Mouse (Mus musculus) G1E (cell line): ENCODE data around the gene Cln5. TPM values are rescaled to one million over a fixed set of nuclear protein-coding genes. Genes with fewer than 3 reads are reported as not detected.
A peak's percentile ranks its signal among the peaks of the same experiment; 100 is the strongest.

Experiments used
- ATAC-seq: 2 replicates; pipeline ENCODE4 v1.8.0; 2016; ENCODE audit warnings: mild to moderate bottlenecking; ENCODE audit not compliant: insufficient number of reproducible peaks, poor library complexity, low FRiP score, severe bottlenecking; ENCODE audit errors: extremely low read depth
- DNase-seq: peaks from one replicate; pipeline ENCODE4 v3.0.0; 2012; ENCODE audit warnings: low spot score
- H3K27me3 ChIP-seq: 2 replicates; pipeline ENCODE4 v1.6.1; 2012; ENCODE audit warnings: mild to moderate bottlenecking, low read length, inconsistent platforms; ENCODE audit not compliant: insufficient read depth
- H3K36me3 ChIP-seq: replicated peaks from 2 replicates; pipeline ENCODE3; 2012; ENCODE audit warnings: mild to moderate bottlenecking, inconsistent platforms
- H3K4me1 ChIP-seq: 2 replicates; pipeline ENCODE4 v1.6.1; 2012; ENCODE audit warnings: low read depth, low read length, inconsistent platforms, mixed read lengths; ENCODE audit not compliant: insufficient read depth
- H3K4me3 ChIP-seq: 2 replicates; pipeline ENCODE4 v1.5.1; 2012; ENCODE audit warnings: low read depth, mild to moderate bottlenecking, inconsistent platforms, low read length, moderate library complexity, mixed read lengths
- H3K9me3 ChIP-seq: replicated peaks from 2 replicates; pipeline ENCODE4 v1.6.1; 2012; ENCODE audit warnings: inconsistent platforms
- CTCF ChIP-seq: IDR thresholded peaks from 2 replicates; pipeline ENCODE4 v1.5.1; 2012; ENCODE audit warnings: low read depth, low read length, inconsistent platforms, mixed read lengths
- GATA1 ChIP-seq: IDR thresholded peaks from 2 replicates; pipeline ENCODE4 v1.6.1; 2012; ENCODE audit warnings: borderline replicate concordance, low read length, inconsistent platforms, mixed read lengths
- GATA2 ChIP-seq: IDR thresholded peaks from 2 replicates; pipeline ENCODE4 v1.6.1; 2012; ENCODE audit warnings: low read depth, low read length, inconsistent platforms, borderline replicate concordance
- POLR2AphosphoS5 ChIP-seq: IDR thresholded peaks from 2 replicates; pipeline ENCODE4 v1.6.1; 2012; ENCODE audit warnings: low read depth, low read length, inconsistent platforms; ENCODE audit not compliant: insufficient replicate concordance
- TAL1 ChIP-seq: conservative IDR thresholded peaks from 2 replicates; pipeline ENCODE4 v1.6.1; 2012; ENCODE audit warnings: low read depth, low read length, inconsistent platforms, mixed read lengths
- polyA plus RNA-seq: library from polyadenylated mRNA; stranded (reverse); fragments of >175 nt; gene quantifications from 2 replicates; pipeline ENCODE4 v1.2.3, GENCODE M21; 2012
- total RNA-seq, 2 experiments: library from RNA; stranded (forward) in 1 of 2; stranded (reverse) in 1 of 2; fragments of 200-1000 nt in 1 of 2; fragments of >200 nt in 1 of 2; fragmentation: Nextera tagmentation in 1 of 2; gene quantifications; 2 replicates each; pipeline ENCODE4 v1.2.3; 2014 to 2017

The Cln5 gene
- total RNA-seq (2014; fragmentation: Nextera tagmentation) (49.4 and 56.6 TPM in 2 replicates), total RNA-seq (2017) (51.8 and 63.8 TPM in 2 replicates), polyA plus RNA-seq (7.6 and 8.8 TPM in 2 replicates)

GRCm38 (mm10) chr14:103069864-103070611 is at the start of gene Cln5:
Gene Cln5 (plus strand): TSS chr14:103070216.
- Histone ChIP-seq H3K27me3 (no peaks in the 10 kb centered on the region), H3K36me3 (peaks cover 32% of the 10 kb centered on the region), H3K4me3 (peak within 1 kb of the TSS; percentile 80), H3K4me1 (peaks cover 41% of the 10 kb centered on the region), H3K9me3 (no peaks in the 10 kb centered on the region)
- no peak for TF ChIP-seq POLR2AphosphoS5
- TF ChIP-seq TAL1: no peak
- TF ChIP-seq GATA1: no peak
- no peak for TF ChIP-seq GATA2
- no peak for TF ChIP-seq CTCF
- DNase-seq: peak; percentile 99
- ATAC-seq: peak; percentile 81

DNA sequence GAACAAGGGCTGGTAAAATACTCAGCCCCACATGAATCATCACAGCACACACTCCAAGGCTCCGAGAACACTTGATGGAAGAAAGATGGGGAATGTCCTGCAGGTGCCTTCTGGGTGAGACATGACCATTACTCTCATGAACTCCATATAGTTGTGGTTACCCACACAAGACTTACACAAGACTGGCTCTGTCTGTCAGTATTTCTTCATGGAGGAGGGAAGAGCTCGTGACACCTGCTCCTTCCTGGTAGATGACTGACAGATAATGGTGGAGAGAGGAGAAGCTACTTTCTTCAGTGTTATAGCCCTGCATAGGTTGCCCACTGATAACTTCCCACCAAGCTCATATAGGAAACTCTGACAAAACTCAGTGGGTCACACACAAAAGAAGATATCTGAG is 40.8 kb upstream of the Cln5 start:
- H3K27me3 ChIP-seq: no peaks in the 10 kb centered on the region
- H3K9me3 ChIP-seq: no peaks in the 10 kb centered on the region
- TF ChIP-seq TAL1 (no peak), POLR2AphosphoS5 (no peak), GATA1 (no peak), CTCF (no peak)
- H3K4me3 ChIP-seq: no peak overlapping the region
- no peaks in the 10 kb centered on the region for H3K36me3 ChIP-seq
- DNase-seq (no peak), ATAC-seq (no peak)
- H3K4me1 ChIP-seq: no peaks in the 10 kb centered on the region

GRCm38 (mm10) chr14:103033271-103033823 is 36.7 kb upstream of the Cln5 start:
- H3K36me3 ChIP-seq: no peaks in the 10 kb centered on the region
- H3K9me3 ChIP-seq: no peaks in the 10 kb centered on the region
- H3K4me1 ChIP-seq: no peaks in the 10 kb centered on the region
- DNase-seq: no peak
- H3K27me3 ChIP-seq: no peaks in the 10 kb centered on the region
- TF ChIP-seq CTCF (no peak), GATA1 (no peak), TAL1 (no peak), GATA2 (no peak), POLR2AphosphoS5 (no peak)
- no peak for ATAC-seq
- H3K4me3 ChIP-seq: no peak overlapping the region

GRCm38 (mm10) chr14:103034076-103034475 is 35.9 kb upstream of the Cln5 start:
- no peak for TF ChIP-seq GATA2
- no peak for ATAC-seq
- no peak overlapping the region for H3K4me3 ChIP-seq

DNA sequence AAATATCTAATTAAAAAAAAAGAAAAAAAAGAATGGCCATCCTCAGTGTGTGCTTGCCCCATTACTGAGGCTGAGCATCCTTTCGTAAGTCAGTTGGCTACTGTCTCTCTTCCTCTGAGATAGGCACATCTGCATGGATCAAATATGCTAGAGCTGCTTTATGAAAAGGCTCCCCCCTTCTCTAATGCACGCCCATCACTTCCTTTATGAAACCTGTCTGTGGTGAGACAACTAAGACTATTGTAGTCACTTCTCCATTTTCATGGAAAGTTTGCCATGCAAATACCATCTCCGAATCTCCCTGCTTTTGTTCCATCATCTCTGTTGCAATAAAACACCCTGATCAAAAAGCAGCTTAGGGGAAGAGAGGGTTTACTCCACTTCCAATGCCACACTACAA is 33.0 kb upstream of the Cln5 start:
- Histone ChIP-seq H3K4me3 (no peak overlapping the region), H3K4me1 (no peaks in the 10 kb centered on the region), H3K9me3 (no peaks in the 10 kb centered on the region), H3K27me3 (no peaks in the 10 kb centered on the region), H3K36me3 (no peaks in the 10 kb centered on the region)
- ATAC-seq (no peak), DNase-seq (no peak)
- TF ChIP-seq GATA1 (no peak), TAL1 (no peak), CTCF (no peak)

More at GRCm38 (mm10) chr14:103034076-103034475, 35.9 kb upstream of the Cln5 start:
- no peak for DNase-seq
- no peaks in the 10 kb centered on the region for H3K27me3 ChIP-seq
- H3K4me1 ChIP-seq: no peaks in the 10 kb centered on the region
- H3K9me3 ChIP-seq: no peaks in the 10 kb centered on the region
- H3K36me3 ChIP-seq: no peaks in the 10 kb centered on the region

- no peak for TF ChIP-seq CTCF
- no peak for TF ChIP-seq GATA1
- no peak for TF ChIP-seq POLR2AphosphoS5
- Histone ChIP-seq H3K9me3 (no peaks in the 10 kb centered on the region), H3K27me3 (0 out of 2 replicates have a peak, but pooled peaks cover 2% of the 10 kb centered on the region), H3K4me1 (no peaks in the 10 kb centered on the region), H3K4me3 (no peak within 1 kb of the TSS), H3K36me3 (no peaks in the 10 kb centered on the region)
- no peak for ATAC-seq
- DNase-seq: no peak
Observed at GRCm38 (mm10) chr14:103046677-103047076, 23.3 kb upstream of the Cln5 start, which contains the start of gene Acod1. Gene Acod1 (plus strand): TSS chr14:103046977.
